Mouse (Mus musculus): ENCODE measurements around the gene Ehf. TPM values are rescaled to one million over a fixed set of nuclear protein-coding genes. Genes with fewer than 3 reads are reported as not detected.

Gene Ehf
- total and polyA plus RNA-seq, 3 experiments, result 2.0 TPM; not detected in 2

- DNase-seq, result no peak
- intact Hi-C loops (cut with DNase I), result no loop called here
- no peak for TF ChIP-seq CTCF (IDR thresholded peaks at IDR 0.05)
- Histone ChIP-seq H3K4me3 (no peak overlapping the region), H3K36me3 (ENCODE audit: control insufficient read depth, insufficient read depth, low read length) (no peaks in the 10 kb centered on the region), H3K79me2 (replicated peaks; ENCODE audit: control insufficient read depth, insufficient read depth, low read length) (no peaks in the 10 kb centered on the region), H3K9ac (ENCODE audit: low read depth, low read length) (no peak overlapping the region), H3K27me3 (ENCODE audit: control insufficient read depth, insufficient read depth, low read length) (no peaks in the 10 kb centered on the region), H3K27ac (no peak overlapping the region), H3K4me1 (ENCODE audit: control insufficient read depth, insufficient read depth, low read length) (no peaks in the 10 kb centered on the region)
- WGBS, result 61% methylated on average over 5 of the region's 5 CpGs
Measured at GRCm38 (mm10) chr2:103310663-103311062, 7.6 kb upstream of the Ehf start.

GRCm38 (mm10) chr2:103306686-103307085, 3.6 kb upstream of the Ehf start:
- TF ChIP-seq CTCF (IDR thresholded peaks at IDR 0.05), result no peak
- TF ChIP-seq POLR2A (IDR thresholded peaks at IDR 0.05; ENCODE audit: insufficient read depth, low read depth, low read length), result no peak
- no peak for TF ChIP-seq EP300 (IDR thresholded peaks at IDR 0.05; ENCODE audit: insufficient read depth, low read depth, low read length)
- 40% methylated on average over 6 of the region's 6 CpGs for WGBS
- H3K27me3 ChIP-seq (ENCODE audit: control insufficient read depth, insufficient read depth, low read length), result no peaks in the 10 kb centered on the region
- H3K27ac ChIP-seq, result no peak overlapping the region
- no peak for DNase-seq
- intact Hi-C loops (cut with DNase I), result no loop called here
- H3K4me1 ChIP-seq (ENCODE audit: control insufficient read depth, insufficient read depth, low read length), result no peaks in the 10 kb centered on the region
- no peaks in the 10 kb centered on the region for H3K79me2 ChIP-seq (replicated peaks; ENCODE audit: control insufficient read depth, insufficient read depth, low read length)
- no peak overlapping the region for H3K9ac ChIP-seq (ENCODE audit: low read depth, low read length)
- H3K36me3 ChIP-seq (ENCODE audit: control insufficient read depth, insufficient read depth, low read length), result no peaks in the 10 kb centered on the region
- no peak overlapping the region for H3K4me3 ChIP-seq

- no peaks in the 10 kb centered on the region for H3K79me2 ChIP-seq (replicated peaks; ENCODE audit: control insufficient read depth, insufficient read depth, low read length)
- no peak overlapping the region for H3K9ac ChIP-seq (ENCODE audit: low read depth, low read length)
- TF ChIP-seq EP300 (IDR thresholded peaks at IDR 0.05; ENCODE audit: insufficient read depth, low read depth, low read length), result no peak
- TF ChIP-seq POLR2A (IDR thresholded peaks at IDR 0.05; ENCODE audit: insufficient read depth, low read depth, low read length), result no peak
- TF ChIP-seq CTCF (IDR thresholded peaks at IDR 0.05), result no peak
- no peak overlapping the region for H3K27ac ChIP-seq
- no peak overlapping the region for H3K4me3 ChIP-seq
- no peaks in the 10 kb centered on the region for H3K4me1 ChIP-seq (ENCODE audit: control insufficient read depth, insufficient read depth, low read length)
- no peak for DNase-seq
- 38% methylated on average over 6 of the region's 6 CpGs for WGBS
- H3K36me3 ChIP-seq (ENCODE audit: control insufficient read depth, insufficient read depth, low read length), result no peaks in the 10 kb centered on the region
- H3K27me3 ChIP-seq (ENCODE audit: control insufficient read depth, insufficient read depth, low read length), result no peaks in the 10 kb centered on the region
- intact Hi-C loops (cut with DNase I), result no loop called here
Measured at GRCm38 (mm10) chr2:103302669-103303068, 409 bp downstream of the Ehf start.

GRCm38 (mm10) chr2:103298711-103299463, 4.2 kb downstream of the Ehf start:
- TF ChIP-seq EP300 (IDR thresholded peaks at IDR 0.05; ENCODE audit: insufficient read depth, low read depth, low read length), result no peak
- no peak for TF ChIP-seq POLR2A (IDR thresholded peaks at IDR 0.05; ENCODE audit: insufficient read depth, low read depth, low read length)
- no peak for TF ChIP-seq CTCF (IDR thresholded peaks at IDR 0.05)
- Histone ChIP-seq H3K4me1 (ENCODE audit: control insufficient read depth, insufficient read depth, low read length) (no peaks in the 10 kb centered on the region), H3K36me3 (ENCODE audit: control insufficient read depth, insufficient read depth, low read length) (no peaks in the 10 kb centered on the region), H3K9ac (ENCODE audit: low read depth, low read length) (no peak overlapping the region), H3K4me3 (no peak overlapping the region), H3K79me2 (replicated peaks; ENCODE audit: control insufficient read depth, insufficient read depth, low read length) (no peaks in the 10 kb centered on the region), H3K27me3 (ENCODE audit: control insufficient read depth, insufficient read depth, low read length) (no peaks in the 10 kb centered on the region), H3K27ac (no peak overlapping the region)
- no peak for DNase-seq
- 26% methylated on average over 13 of the region's 13 CpGs for WGBS
- intact Hi-C loops (cut with DNase I), result no loop called here

- Histone ChIP-seq H3K79me2 (replicated peaks; ENCODE audit: control insufficient read depth, insufficient read depth, low read length) (no peaks in the 10 kb centered on the region), H3K27me3 (ENCODE audit: control insufficient read depth, insufficient read depth, low read length) (no peaks in the 10 kb centered on the region), H3K27ac (no peak overlapping the region), H3K9ac (ENCODE audit: low read depth, low read length) (no peak overlapping the region), H3K4me3 (no peak overlapping the region), H3K4me1 (ENCODE audit: control insufficient read depth, insufficient read depth, low read length) (no peaks in the 10 kb centered on the region), H3K36me3 (ENCODE audit: control insufficient read depth, insufficient read depth, low read length) (no peaks in the 10 kb centered on the region)
- intact Hi-C loops (cut with DNase I), result no loop called here
- no peak for DNase-seq
- TF ChIP-seq POLR2A (IDR thresholded peaks at IDR 0.05; ENCODE audit: insufficient read depth, low read depth, low read length), result no peak
- TF ChIP-seq CTCF (IDR thresholded peaks at IDR 0.05), result no peak
- TF ChIP-seq EP300 (IDR thresholded peaks at IDR 0.05; ENCODE audit: insufficient read depth, low read depth, low read length), result no peak
- WGBS, result 22% methylated on average over 3 of the region's 3 CpGs
Measured at GRCm38 (mm10) chr2:103294526-103294925, 8.6 kb downstream of the Ehf start.

GRCm38 (mm10) chr2:103293751-103294150, 9.3 kb downstream of the Ehf start:
- 79% methylated on average over 5 of the region's 5 CpGs for WGBS
- no peaks in the 10 kb centered on the region for H3K4me1 ChIP-seq (ENCODE audit: control insufficient read depth, insufficient read depth, low read length)
- TF ChIP-seq POLR2A (IDR thresholded peaks at IDR 0.05; ENCODE audit: insufficient read depth, low read depth, low read length) (no peak), CTCF (IDR thresholded peaks at IDR 0.05) (no peak), EP300 (IDR thresholded peaks at IDR 0.05; ENCODE audit: insufficient read depth, low read depth, low read length) (no peak)

More at GRCm38 (mm10) chr2:103293751-103294150, 9.3 kb downstream of the Ehf start:
- Histone ChIP-seq H3K9ac (ENCODE audit: low read depth, low read length) (no peak overlapping the region), H3K36me3 (ENCODE audit: control insufficient read depth, insufficient read depth, low read length) (no peaks in the 10 kb centered on the region), H3K79me2 (replicated peaks; ENCODE audit: control insufficient read depth, insufficient read depth, low read length) (no peaks in the 10 kb centered on the region), H3K4me3 (no peak overlapping the region), H3K27ac (no peak overlapping the region), H3K27me3 (ENCODE audit: control insufficient read depth, insufficient read depth, low read length) (no peaks in the 10 kb centered on the region)
- intact Hi-C loops (cut with DNase I), result no loop called here
- no peak for DNase-seq
